Mouse (Mus musculus) E14TG2a.4 (cell line): ENCODE results near the gene 1500011B03Rik.

Source experiments
- H3K27me3 ChIP-seq: 2 replicates; pipeline ENCODE4 v1.6.1; 2014; ENCODE audit warnings: low read length, control low read depth; ENCODE audit not compliant: insufficient read depth
- H3K36me3 ChIP-seq: 2 replicates; pipeline ENCODE4 v1.6.1; 2014; ENCODE audit warnings: low read length, control low read depth; ENCODE audit not compliant: insufficient read depth
- H3K4me1 ChIP-seq: replicated peaks from 2 replicates; pipeline ENCODE4 v1.6.1; 2014; ENCODE audit warnings: low read depth, low read length, control low read depth
- H3K4me3 ChIP-seq: replicated peaks from 2 replicates; pipeline ENCODE4 v1.5.1; 2014; ENCODE audit warnings: mild to moderate bottlenecking, low read length
- H3K9me3 ChIP-seq: 2 replicates; pipeline ENCODE4 v1.6.1; 2014; ENCODE audit warnings: low read length, control low read depth
- CTCF ChIP-seq: conservative IDR thresholded peaks from 2 replicates; pipeline ENCODE4 v1.5.1; 2014; ENCODE audit warnings: low read length
- NANOG ChIP-seq: IDR thresholded peaks from 2 replicates; pipeline ENCODE4 v1.6.1; 2014; ENCODE audit warnings: borderline replicate concordance, low read length, mixed read lengths
- POU5F1 ChIP-seq: IDR thresholded peaks from 2 replicates; pipeline ENCODE4 v1.6.1; 2014; ENCODE audit warnings: low read length, borderline replicate concordance

The 1500011B03Rik gene

DNA sequence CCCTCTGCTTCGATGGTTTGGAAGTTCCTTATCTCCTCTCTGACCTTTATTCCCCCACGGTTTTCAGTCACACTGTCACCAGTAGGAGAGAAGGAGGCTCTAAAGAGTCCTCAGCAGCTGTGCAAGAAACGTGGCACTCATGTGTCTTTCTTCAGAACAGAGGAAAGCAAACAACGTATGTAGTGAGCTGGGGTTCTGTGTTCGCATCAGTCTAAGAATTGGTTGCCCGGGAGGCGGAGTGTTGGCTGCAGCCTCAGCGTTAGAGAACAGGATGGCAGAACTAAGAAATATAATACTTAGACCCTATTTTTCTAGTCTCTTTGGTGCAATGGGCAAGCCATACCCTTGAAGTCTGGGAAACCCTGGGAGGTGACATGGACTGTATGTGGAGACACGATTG is 40.3 kb downstream of the 1500011B03Rik start:
- peaks cover 27% of the 10 kb centered on the region for H3K36me3 ChIP-seq
- no peak overlapping the region for H3K4me3 ChIP-seq
- peaks cover 81% of the 10 kb centered on the region for H3K4me1 ChIP-seq
- no peak for TF ChIP-seq POU5F1
- no peak for TF ChIP-seq CTCF
- TF ChIP-seq NANOG: no peak
- no peaks in the 10 kb centered on the region for H3K27me3 ChIP-seq
- H3K9me3 ChIP-seq: no peaks in the 10 kb centered on the region

GRCm38 (mm10) chr5:114780912-114781311 is 42.4 kb downstream of the 1500011B03Rik start:
- H3K4me1 ChIP-seq: peaks cover 78% of the 10 kb centered on the region
- H3K27me3 ChIP-seq: peaks cover 3% of the 10 kb centered on the region; the same call in 1 of the 2 replicates
- no peak overlapping the region for H3K4me3 ChIP-seq
- no peak for TF ChIP-seq CTCF
- no peak for TF ChIP-seq NANOG
- H3K36me3 ChIP-seq: peaks cover 13% of the 10 kb centered on the region
- H3K9me3 ChIP-seq: no peaks in the 10 kb centered on the region

DNA sequence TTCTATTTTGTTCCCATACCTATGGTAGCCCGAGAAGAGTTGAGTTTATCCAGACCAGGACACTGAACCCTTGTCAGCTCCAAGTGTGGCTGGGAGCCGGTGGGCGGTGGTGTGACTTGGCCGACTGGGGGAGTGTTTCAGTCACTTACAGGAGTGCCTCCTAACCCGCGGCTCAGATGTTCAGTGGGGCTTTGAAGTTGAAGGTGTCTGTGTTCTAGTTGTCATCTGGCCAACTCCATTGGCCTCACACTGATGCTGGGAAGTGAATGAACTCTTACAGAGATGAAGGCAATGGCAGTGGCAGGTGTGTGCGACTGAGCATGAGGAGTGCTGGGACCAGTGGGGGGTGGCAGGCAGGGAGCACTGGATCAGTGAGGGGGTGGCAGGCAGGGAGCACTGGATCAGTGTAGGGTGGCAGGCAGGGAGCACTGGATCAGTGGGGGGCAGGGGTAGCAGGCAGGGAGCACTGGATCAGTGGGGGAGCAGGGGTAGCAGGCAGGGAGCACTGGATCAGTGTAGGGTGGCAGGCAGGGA is 43.2 kb downstream of the 1500011B03Rik start:
- no peak for TF ChIP-seq NANOG
- TF ChIP-seq CTCF: no peak
- no peak for TF ChIP-seq POU5F1
- no peaks in the 10 kb centered on the region for H3K9me3 ChIP-seq
- peaks cover 8% of the 10 kb centered on the region; the same call in 1 of the 2 replicates for H3K27me3 ChIP-seq
- peaks cover 10% of the 10 kb centered on the region; the same call in 1 of the 2 replicates for H3K36me3 ChIP-seq
- H3K4me1 ChIP-seq: peaks cover 76% of the 10 kb centered on the region
- peak overlapping the region; percentile 13; the same call in 1 of the 2 replicates for H3K4me3 ChIP-seq

DNA sequence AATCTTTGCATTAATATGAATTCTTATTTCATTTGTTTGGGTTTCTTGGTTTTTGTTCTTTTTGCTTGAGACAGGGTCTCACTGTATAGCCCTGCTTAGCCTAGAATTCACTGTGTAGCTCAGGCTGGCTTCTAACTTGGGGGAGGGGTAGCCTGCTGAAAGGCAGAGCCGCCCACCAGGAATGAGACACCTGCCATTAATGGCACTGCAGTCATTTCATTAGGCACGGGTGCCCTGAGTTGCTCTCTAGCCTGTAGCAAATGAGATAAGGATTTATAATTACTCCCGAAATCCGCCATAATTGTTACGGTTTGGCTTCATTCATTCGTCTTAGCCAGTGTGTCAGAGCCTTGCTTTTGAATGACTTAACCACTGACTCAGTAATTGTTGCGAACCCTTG is 47.1 kb downstream of the 1500011B03Rik start:
- H3K36me3 ChIP-seq: 0 out of 2 replicates have a peak, but pooled peaks cover 3% of the 10 kb centered on the region
- H3K4me1 ChIP-seq: peaks cover 66% of the 10 kb centered on the region

GRCm38 (mm10) chr5:114775056-114775979 is 48.0 kb downstream of the 1500011B03Rik start, which contains the start of gene Git2:
TSS of gene Git2 (minus strand) at chr5:114775517.
- 0 out of 2 replicates have a peak, but pooled peaks cover 3% of the 10 kb centered on the region for H3K36me3 ChIP-seq
- TF ChIP-seq CTCF (no peak), NANOG (no peak), POU5F1 (no peak)
- H3K27me3 ChIP-seq: peaks cover 8% of the 10 kb centered on the region
- no peaks in the 10 kb centered on the region for H3K9me3 ChIP-seq
- H3K4me1 ChIP-seq: peaks cover 66% of the 10 kb centered on the region
- peak within 1 kb of the TSS; percentile 97 for H3K4me3 ChIP-seq

More for the DNA sequence above, 47.1 kb downstream of the 1500011B03Rik start:
- Histone ChIP-seq H3K4me3 (peak overlapping the region; percentile 97), H3K9me3 (no peaks in the 10 kb centered on the region), H3K27me3 (peaks cover 8% of the 10 kb centered on the region)
- TF ChIP-seq POU5F1 (no peak), CTCF (no peak), NANOG (no peak)

DNA sequence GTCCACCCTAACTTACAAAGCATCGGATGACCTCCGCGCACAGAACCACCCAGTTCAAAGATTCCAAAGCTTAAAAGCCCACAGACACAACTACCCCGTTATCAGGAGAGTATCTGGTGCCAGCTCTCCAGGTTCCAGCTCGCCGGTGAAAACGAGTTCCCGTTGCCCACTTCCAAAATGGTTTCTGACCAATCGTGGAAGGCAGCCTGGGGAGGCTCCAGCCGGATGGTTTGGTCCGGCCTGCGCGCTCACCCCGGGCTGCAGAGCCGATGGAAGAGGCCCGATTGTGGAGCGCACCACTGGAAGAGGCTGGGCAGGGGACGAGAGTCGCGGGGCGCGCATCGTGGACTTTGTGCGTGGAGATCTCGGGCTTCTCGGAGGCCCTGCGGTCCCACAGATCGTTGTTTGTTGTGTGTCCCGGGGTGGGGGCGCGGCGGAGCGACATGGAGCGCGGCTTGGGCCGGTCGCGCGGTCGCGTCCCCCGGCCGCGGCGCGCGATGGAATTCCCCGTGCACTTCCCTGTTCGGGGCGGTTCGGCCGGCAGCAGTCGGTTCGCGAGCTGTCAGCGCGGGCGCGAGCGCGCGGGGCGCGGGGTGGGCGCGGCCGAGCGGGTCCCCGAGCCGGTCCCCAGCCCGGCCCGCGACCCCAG is 48.7 kb downstream of the 1500011B03Rik start, which contains the start of gene Ankrd13a:
Gene Ankrd13a, plus strand, starts transcription at position 275 of the 649 bp plus-strand sequence.
- no peaks in the 10 kb centered on the region for H3K9me3 ChIP-seq
- TF ChIP-seq CTCF (no peak), POU5F1 (no peak), NANOG (no peak)
- H3K27me3 ChIP-seq: peaks cover 8% of the 10 kb centered on the region
- H3K4me1 ChIP-seq: peaks cover 66% of the 10 kb centered on the region
- H3K4me3 ChIP-seq: peak within 1 kb of the TSS; percentile 97
- H3K36me3 ChIP-seq: 0 out of 2 replicates have a peak, but pooled peaks cover 3% of the 10 kb centered on the region

DNA sequence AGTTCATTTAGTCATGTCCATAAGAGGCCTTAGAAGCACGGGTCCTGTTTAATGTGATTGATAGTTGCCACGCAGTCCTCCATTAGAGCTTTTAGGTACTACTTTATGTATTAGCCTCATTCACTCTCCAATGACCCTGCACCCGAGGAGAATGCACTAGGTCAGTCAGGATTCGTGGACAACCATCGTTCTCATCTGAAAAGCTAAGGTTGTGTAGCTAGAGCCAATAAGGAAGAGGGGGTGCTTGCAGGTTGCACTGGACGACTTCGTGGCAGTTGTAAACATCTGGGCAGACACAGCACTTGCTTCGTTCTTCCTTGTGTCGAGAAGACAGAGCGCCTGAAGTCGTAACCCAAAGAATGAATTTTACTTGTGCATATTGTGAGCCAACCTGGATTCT is 49.5 kb downstream of the 1500011B03Rik start:
- Histone ChIP-seq H3K4me1 (peaks cover 64% of the 10 kb centered on the region), H3K9me3 (no peaks in the 10 kb centered on the region)

More for the DNA sequence above, 49.5 kb downstream of the 1500011B03Rik start:
- Histone ChIP-seq H3K27me3 (peaks cover 8% of the 10 kb centered on the region), H3K36me3 (0 out of 2 replicates have a peak, but pooled peaks cover 3% of the 10 kb centered on the region), H3K4me3 (peak overlapping the region; percentile 97)
- no peak for TF ChIP-seq NANOG
- TF ChIP-seq POU5F1: no peak
- TF ChIP-seq CTCF: no peak
